Mouse (Mus musculus) heart, adult 9 months (tissue): ENCODE results near the gene Smg6.

ENCODE experiments used
- DNase-seq, 2 experiments: peaks; one replicate each; pipeline ENCODE4 v3.0.0; 2022; ENCODE audit warnings: low spot score in 2 of 2

Gene Smg6

GRCm38 (mm10) chr11:74925577-74926387 lies at the start of gene Smg6, which contains the start of gene Srr:
Gene Smg6 (plus strand): TSS chr11:74925823.
Gene Srr (minus strand): TSS chr11:74925948.
- DNase-seq: peak; percentile 92 to 93

- DNase-seq: peak; percentile 69
These were observed 48.8 kb upstream of the Smg6 start for GRCm38 (mm10) chr11:74876801-74877200.

- DNase-seq: no peak
These were observed 44.6 kb upstream of the Smg6 start for GRCm38 (mm10) chr11:74880999-74881398.

- DNase-seq: no peak
These were observed 43.6 kb upstream of the Smg6 start for GRCm38 (mm10) chr11:74881979-74882378.

GRCm38 (mm10) chr11:74883098-74883497 lies 42.5 kb upstream of the Smg6 start:
- no peak for DNase-seq

GRCm38 (mm10) chr11:74894619-74895018 lies 31.0 kb upstream of the Smg6 start:
- peak in 1 of 2 experiments; percentile 27 for DNase-seq

GRCm38 (mm10) chr11:74895980-74896900 lies 29.4 kb upstream of the Smg6 start:
- DNase-seq: peak; percentile 47 to 59

GRCm38 (mm10) chr11:74896901-74897677 lies 28.5 kb upstream of the Smg6 start, which contains the start of gene Sgsm2:
Gene Sgsm2 (minus strand): TSS chr11:74897060.
- peak; percentile 43 to 48 for DNase-seq

- peak; percentile 86 to 91 for DNase-seq
These were observed 27.7 kb upstream of the Smg6 start, which contains the start of gene Tsr1 for GRCm38 (mm10) chr11:74897678-74898516. Gene Tsr1 (plus strand): TSS chr11:74898071.

- DNase-seq: no peak
These were observed 27.2 kb upstream of the Smg6 start for GRCm38 (mm10) chr11:74898517-74898827.

- no peak for DNase-seq
These were observed 24.1 kb upstream of the Smg6 start for GRCm38 (mm10) chr11:74901555-74901954.

GRCm38 (mm10) chr11:74902416-74902815 lies 23.2 kb upstream of the Smg6 start:
- no peak for DNase-seq

- DNase-seq: no peak
These were observed 17.8 kb upstream of the Smg6 start for GRCm38 (mm10) chr11:74907850-74908249.

- no peak for DNase-seq
These were observed 16.8 kb upstream of the Smg6 start for GRCm38 (mm10) chr11:74908618-74909399.

GRCm38 (mm10) chr11:74909978-74910377 lies 15.6 kb upstream of the Smg6 start:
- DNase-seq: no peak

GRCm38 (mm10) chr11:74912492-74912891 lies 13.1 kb upstream of the Smg6 start:
- no peak for DNase-seq

GRCm38 (mm10) chr11:74919249-74919648 lies 6.4 kb upstream of the Smg6 start:
- no peak for DNase-seq

GRCm38 (mm10) chr11:74924149-74924548 lies 1.5 kb upstream of the Smg6 start:
- no peak for DNase-seq

GRCm38 (mm10) chr11:74926388-74927005 lies 874 bp downstream of the Smg6 start:
- peak; percentile 57 to 65 for DNase-seq
